Mouse (Mus musculus) NIH3T3 (cell line): ENCODE measurements around the gene Olfr869.

ENCODE experiments used
- DNase-seq: peaks from one replicate; pipeline ENCODE4 v3.0.0-alpha.2; 2012; ENCODE audit warnings: low read depth

Olfr869 gene

GRCm38 (mm10) chr9:20128709-20129108, at the start of gene Olfr869:
TSS of gene Olfr869 (plus strand) at chr9:20129009.
- DNase-seq = no peak

DNA sequence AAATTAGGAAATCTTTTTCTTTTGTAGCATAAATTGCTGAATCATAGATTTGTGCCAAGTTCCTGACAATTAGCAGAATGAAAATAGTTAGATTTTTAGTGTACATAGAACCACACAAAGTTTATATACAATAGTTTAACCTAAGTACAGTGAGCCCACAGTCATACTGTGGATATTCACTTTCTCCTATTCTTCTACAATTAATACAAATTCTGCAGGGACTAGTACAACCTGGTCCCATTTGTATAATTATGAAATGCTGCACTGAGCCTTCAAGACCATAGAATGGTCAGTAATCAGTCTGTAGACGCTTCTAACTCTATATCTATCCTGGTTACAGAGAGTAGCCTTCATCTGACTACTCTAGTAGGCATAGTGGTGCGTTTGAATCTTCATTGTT, 30.5 kb upstream of the Olfr869 start, which contains the start of gene Olfr868:
Gene Olfr868 (plus strand): TSS at position 301 of the 400 bp plus-strand sequence.
- no peak for DNase-seq

GRCm38 (mm10) chr9:20149706-20150105, 20.9 kb downstream of the Olfr869 start:
- no peak for DNase-seq

DNA sequence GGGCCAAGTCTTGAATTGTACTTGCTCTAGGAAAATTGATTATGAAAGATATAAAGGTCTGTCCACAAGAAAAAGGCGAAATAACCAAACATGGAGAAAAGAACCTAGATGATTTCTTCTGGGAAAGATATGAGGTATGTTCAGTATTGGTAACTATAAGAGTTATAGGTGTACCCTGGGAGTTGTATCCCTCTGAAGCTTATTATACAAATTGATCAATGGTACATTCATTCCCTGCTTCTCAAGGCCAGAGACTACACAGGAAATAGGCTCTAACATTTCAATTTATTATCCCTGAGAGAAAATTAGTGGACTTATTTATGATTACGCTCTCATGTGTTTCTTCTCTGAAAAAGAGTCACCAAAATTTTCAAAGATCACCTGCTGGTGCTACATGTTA, 45.1 kb downstream of the Olfr869 start, which contains the start of gene Olfr870:
Gene Olfr870 (minus strand): TSS at position 101 of the 400 bp plus-strand sequence.
- DNase-seq = no peak

DNA sequence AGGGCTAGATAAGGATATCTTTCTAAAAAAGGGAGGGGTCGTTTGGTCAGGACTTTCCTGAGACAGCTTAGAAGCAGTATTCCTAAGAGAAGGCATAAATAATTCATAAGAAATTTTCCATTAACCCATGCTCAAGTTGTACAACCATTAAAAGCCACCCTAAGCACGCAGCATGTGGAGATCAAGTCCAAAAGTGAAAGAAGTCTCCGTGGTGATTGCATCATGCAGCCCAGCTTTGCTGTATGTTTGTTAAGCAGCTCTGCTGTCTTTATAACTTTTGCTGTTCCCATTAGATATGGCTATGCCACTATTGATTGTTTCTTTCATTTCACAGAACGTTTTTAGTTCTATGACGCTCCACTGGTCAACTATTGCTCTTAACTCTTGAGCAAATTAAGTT, 50.7 kb downstream of the Olfr869 start:
- DNase-seq = no peak
